Mouse (Mus musculus): ENCODE results near the gene Adh6a. TPM values are rescaled to one million over a fixed set of nuclear protein-coding genes. Genes with fewer than 3 reads are reported as not detected.

Gene Adh6a
- total RNA-seq (2021): not detected in 2 replicates
- long read RNA-seq: 0 reads

DNA sequence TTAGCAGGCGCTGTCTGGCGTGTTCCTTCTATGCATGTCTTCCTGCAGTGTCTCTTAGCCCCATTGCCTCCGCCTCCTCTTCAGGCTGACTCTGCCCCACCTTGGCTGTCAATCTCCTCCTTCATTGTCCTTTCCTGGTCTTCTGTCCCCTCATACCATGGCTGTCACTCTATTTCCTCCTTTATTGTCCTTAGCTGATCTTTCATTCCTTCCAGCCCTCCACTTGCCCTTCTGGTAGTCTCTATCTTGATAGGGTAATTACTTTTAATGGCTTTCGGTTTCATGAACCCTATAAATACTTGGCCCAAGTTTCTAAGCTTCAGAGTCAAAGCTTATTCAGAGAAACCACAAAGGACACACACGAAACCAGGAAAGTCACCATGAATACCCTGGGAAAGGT lies at the start of gene Adh6a:
Adh6a (plus strand) TSS at position 322 of the 400 bp plus-strand sequence.
- no peak for DNase-seq

- no peak for DNase-seq
Measured at GRCm38 (mm10) chr3:138264648-138265047, 48.4 kb upstream of the Adh6a start.

DNA sequence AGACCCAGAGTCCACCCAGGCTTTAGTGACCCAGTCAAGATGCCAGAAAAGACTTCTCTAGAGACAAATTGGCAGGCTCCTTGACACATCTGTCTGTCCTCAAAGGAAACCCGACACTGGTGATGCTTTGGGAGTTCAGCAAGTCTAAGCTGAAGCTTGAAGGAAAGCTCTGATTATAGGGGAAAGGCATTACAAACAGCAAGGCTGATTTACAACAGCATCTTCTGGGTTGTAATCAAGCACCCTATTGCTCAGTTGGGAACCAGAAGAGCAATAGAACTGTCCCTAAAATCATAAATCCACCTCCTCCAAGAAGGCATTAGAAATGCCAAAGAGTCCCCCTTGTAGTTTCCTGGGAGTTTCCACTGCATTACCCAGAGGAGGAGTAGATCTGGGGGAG lies 42.6 kb upstream of the Adh6a start:
- DNase-seq: no peak

DNA sequence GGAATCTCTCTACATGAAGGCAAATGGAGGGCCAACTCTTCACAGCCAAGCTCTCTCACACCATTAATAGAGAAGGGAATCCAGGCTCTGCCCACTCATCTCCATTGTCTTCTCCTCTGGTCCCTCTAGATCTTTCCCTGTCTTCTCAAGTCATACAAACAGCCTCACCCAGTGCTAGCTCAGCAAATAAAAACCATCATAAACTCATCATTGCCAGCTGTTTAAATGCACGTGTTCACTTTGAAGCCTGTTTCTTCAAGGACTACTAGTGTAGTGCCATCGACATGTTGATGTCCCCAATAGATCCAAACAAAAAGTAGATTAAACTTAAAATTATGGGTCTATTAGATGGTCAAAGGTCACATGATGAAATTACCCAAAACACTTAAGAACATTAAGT lies 41.8 kb upstream of the Adh6a start:
- DNase-seq: no peak

- no peak for DNase-seq
Measured at GRCm38 (mm10) chr3:138273080-138273479, 40.0 kb upstream of the Adh6a start.

DNA sequence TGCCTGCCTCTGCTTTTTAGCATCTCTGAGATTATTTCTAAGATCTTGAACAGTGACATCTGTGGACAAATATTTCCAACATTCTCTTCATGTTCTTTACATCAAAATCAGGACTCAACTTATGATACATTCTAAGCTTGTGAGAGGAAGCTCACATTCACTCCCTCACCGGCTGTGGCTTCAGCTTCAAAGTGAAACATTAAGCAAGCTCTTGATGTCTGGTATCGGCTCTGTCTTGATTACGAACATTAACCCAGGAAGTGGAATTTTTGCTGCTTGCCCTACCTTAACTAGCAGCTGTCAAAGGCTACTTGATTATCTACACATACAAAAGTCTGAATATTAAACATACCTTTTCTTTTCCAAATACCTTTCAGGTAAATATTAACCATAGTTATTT lies 38.0 kb upstream of the Adh6a start:
- DNase-seq: no peak

GRCm38 (mm10) chr3:138282556-138282955 lies 30.5 kb upstream of the Adh6a start:
- no peak for DNase-seq

DNA sequence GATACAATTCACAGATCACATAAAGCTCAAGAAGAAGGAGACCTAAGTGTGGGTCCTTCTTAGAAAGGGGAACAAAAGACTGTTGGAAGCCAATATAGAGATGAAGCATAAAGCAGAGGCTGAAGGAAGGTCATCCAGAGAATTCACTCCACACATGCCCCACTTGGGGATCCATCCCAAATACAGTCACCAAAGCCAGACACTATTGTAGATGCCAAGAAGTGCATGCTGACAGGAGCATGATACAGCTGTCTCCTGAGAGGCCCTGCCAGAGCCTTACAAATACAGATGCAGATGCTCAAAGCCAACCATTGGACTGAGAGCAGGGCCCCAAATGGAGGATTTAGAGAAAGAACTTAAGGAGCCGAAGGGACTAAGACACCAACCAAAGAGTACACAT lies 29.3 kb upstream of the Adh6a start:
- DNase-seq: no peak

GRCm38 (mm10) chr3:138285986-138286385 lies 27.1 kb upstream of the Adh6a start:
- no peak for DNase-seq

DNA sequence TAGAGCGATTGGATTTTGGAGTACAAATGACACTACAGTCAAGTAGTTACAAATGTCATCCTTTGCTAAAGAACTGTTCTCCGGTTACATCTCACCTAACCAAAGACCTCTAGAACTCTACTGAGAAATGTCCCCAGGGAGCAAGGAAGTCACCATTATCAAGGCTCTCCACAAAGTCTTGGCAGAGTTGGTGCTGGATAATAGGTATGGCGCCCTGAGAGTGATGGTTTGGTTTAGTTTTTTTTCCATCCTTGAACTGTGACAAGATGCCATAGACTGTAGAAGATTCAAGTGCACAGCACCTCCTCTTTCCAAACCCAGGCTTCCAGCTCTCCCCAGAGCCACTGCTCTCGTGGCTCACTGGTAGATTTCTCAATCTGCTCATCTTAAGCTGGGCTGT lies 25.4 kb upstream of the Adh6a start:
- DNase-seq: no peak

DNA sequence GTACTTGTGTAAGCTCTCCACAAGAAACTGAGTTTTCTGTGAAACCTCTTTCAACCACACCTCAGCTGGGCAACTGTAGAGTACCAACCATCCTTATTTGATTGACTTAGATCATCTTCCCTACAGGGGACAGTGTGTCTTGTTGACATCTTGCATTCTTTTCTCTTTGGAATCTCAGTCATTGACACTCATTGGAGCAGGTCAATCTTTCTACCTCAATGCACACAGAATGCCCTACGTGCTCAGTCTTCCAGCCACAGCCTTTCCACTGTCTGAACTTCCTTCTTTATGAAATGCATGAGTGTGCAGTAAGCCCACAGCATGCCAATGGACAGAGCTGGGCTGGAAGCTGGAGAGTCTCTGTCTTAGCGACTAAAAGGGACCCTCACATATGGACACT lies 22.4 kb upstream of the Adh6a start:
- DNase-seq: no peak

DNA sequence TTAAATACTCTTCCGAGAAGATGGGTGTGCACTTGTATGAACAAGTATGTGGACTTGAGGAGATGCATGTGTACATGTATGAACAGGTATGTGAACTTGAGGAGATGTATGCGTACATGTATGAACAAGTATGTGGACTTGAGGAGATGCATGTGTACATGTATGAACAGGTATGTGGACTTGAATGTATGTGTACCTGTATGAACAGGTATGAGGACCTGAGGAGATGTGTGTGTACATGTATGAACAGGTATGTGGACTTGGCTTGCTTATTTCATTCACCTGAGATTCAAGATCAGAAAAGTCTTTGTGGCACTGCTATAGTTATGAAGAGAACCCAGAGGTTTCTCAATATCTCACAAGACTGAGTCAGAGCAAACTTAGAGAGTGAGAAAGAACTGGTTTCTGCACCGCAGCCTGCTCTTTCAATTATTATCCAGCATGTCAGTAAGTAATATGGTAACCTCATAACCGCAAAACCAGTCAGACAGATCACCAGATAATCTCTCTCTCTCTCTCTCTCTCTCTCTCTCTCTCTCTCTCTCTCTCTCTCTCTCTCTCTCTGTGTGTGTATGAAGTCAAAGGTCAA lies 21.5 kb upstream of the Adh6a start:
- no peak for DNase-seq

DNA sequence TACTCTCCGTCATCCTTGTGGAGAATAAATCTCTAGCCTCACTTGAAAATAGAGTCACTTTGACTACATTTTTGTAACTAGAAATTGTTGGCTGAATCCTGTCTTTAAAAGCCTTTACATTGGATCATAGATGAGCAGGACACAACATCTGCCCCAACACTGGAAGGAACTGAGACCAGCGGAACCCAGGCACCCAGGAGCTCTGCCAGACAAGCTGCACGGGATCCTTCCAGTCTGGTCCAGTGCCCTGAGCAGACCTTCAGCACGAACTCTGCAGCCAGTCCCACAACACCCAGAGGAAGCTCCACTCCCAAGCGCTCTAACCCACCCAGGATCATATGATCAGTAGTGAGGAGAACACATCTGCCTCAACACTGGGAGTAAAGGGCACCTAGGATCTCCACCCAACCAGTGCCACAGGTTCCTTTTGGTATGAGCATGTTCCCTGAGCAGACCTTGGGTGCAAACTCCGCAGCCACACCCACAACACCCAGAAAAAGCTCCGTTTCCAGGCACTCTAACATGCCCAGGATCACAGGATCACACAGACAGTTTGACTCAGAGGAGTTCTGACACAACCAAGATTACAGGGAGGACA lies 19.7 kb upstream of the Adh6a start:
- peak; percentile 27 for DNase-seq

GRCm38 (mm10) chr3:138300130-138300529 lies 13.0 kb upstream of the Adh6a start:
- DNase-seq: no peak

DNA sequence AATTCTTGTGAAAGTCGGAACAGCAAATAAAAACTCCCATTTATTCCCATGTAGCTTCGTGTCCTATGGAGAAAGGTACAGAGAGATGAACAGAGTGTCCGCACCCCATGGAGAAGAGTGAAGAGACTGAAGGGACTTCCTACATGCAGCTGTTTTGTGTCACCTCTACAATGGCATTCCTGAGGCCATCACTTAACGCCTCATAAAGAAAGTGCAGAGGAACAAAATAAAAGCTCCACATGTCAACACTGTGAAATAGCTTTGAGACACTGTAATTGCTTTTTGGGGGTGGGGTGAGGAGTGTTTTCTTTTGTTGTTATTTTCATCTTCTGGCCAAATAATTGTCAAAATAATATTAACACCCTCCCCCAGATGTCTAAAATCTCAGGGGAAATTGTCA lies 10.4 kb upstream of the Adh6a start:
- no peak for DNase-seq

DNA sequence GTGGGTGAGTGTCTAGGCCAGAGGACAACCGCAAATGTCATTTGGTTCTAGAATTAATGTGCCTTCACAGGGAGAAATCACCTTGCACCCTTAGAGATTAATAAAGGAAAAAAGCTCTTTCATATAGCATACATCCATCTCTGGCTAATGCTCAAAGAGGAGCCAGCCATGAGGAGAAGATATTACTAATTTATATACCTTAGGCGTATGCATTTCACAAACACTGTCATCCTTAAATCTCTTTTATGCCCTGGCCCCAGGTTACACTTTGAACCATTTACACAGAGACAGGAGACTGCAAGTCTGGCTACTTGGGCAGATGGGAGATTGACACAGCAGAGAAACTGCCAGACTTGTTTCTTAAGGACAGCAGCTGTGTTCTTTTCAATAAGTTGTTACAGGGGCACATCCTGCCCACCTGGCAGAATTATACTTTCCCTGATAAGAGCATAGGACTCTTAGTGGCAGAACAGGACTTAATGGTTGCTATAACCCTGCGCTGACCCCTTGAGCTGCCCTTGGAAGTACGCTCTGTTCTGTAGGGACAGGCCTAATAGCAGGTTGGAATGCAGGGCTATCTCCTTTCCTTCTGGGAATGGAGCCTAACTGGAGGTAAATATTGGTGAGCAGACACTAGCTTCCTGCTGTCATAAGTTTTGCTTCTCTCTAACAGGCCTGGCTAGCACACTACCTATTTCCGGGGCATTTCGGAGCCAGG lies 9.2 kb upstream of the Adh6a start:
- no peak for DNase-seq

- no peak for DNase-seq
Measured at GRCm38 (mm10) chr3:138304489-138304871, 8.6 kb upstream of the Adh6a start.

DNA sequence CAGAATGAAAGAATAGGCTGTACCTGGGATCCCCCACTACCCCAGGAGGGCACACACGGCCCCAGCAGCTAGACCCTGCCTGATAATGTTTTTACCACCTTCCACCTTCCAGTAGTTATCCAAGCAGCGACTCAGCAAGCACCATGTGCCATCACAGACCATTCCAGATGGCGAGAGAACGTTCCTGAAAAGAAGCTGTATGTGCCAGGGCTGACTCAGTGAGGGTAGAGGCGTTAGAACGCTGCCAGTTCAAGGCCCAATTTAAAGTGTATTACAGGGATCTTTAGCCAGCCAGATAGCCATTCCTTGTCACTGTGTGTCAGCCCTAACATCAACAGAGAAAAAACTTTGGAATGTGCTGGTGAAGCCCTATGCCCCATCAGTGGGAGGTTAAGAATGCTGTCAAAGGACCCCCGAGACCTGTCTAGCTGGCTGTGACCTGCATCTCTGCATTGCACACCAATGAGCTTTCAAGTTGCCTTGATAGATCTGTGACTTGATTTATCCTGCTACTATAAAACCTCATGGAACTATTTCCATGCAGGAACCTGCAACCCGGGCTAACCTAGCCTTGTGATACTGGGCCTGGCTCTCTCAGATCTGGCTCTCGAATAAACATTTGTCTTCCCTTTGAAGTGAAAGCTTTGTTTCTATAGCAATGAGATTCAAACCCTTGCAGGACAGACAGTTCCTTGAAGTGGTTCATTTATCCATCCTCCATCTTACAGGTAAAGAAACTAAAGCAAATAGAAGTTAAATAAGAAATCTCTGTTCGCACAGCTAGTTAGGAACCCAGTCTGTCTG lies 7.4 kb upstream of the Adh6a start:
- no peak for DNase-seq

GRCm38 (mm10) chr3:138306290-138306683 lies 6.8 kb upstream of the Adh6a start:
- no peak for DNase-seq

DNA sequence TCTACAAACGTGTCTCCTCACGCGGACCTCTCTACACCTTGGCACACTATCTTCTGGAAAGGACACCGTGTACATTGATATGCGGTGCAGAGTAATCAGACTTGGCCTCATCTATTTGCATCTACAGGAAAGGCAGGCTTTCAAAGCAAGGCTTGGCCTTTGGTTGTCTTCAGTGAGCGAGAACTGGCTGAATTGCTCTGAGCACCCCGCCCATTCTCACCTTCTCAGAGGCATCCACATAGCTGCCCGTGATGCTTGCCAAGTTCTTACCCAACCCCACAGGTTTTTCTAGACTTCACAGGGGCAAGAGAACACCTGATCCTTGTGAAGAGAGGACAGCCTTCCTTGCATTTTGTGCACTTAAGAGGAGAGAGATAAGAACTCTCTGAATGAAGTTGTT lies 3.2 kb upstream of the Adh6a start:
- no peak for DNase-seq

- DNase-seq: peak; percentile 11
Measured at GRCm38 (mm10) chr3:138311015-138311414, 2.1 kb upstream of the Adh6a start.

DNA sequence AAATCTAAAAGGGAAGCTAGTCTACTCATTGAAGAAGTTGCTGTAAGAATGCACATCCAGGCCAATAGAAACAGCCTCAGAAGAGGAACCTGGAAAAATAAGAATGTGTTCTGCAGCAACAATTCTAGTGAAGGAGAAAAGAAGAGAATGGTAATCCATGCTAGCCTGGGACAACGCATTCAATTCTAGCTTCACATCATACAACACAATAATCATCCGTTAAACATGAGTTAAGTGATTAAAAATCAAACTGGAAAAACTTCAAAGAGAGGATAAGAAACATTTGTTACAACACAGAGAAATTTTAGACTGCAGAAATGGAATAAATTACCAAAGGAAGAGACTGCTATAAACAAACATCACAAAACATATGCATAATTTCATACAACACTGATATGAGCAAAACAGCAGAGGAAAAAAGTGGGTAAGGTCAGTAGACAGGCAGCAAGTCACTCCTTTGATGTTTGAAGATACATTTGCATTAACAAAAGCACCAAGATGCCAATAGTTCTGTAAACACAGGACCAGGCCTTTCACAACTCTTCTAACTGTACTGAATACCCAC lies 3.9 kb downstream of the Adh6a start:
- DNase-seq: no peak

DNA sequence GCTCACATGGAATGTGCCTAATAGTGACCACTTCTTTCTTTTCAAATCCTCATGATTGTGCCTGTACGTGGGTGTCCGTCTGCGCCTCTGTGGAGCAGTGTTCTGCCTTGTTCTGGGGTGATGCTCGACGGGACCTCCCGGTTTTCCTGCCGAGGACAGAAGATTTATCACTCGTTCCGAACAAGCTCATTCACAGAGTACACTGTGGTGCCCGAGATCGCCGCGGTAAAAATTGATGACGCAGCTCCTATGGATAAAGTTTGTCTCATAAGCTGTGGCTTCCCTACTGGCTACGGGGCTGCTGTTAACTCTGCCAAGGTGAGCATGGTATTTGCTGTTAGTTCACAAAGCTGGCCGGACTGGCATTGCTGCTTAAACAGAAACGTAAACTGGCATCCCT lies 11.9 kb downstream of the Adh6a start:
- DNase-seq: no peak

All from adrenal gland, postnatal 25 days (tissue).